In the genomic region with DNA sequence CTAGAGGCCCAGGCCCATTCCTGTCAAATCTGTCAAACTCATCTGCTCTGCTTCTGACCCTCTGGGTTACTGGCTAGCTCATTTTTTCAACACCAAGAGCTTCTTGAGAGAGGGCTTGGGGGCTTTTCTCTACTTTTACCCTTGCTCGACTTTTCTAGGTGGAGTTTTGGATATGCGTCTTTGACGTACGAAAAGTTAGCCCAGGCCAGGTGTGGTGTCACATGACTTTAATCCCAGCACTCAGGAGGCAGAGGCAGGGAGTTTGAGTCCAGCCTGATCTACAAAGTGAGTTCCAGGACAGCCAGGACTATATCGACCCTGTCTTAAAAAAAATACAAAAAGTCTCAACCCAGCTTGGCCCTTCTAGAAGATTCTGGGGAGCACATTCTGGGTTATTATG, we compare ENCODE assay signal across 15 mouse cellular contexts. TPM values are rescaled to one million over a fixed set of nuclear protein-coding genes. Genes with fewer than 3 reads are reported as not detected.
DNase-seq lines count a peak whose midpoint lies in the region; ATAC-seq and TF ChIP-seq lines count a peak whose summit lies in the region.
"Had no signal": no experiment of that assay in that cellular context is flagged by ENCODE, and none has a peak within 500 bp of the region (broad histone marks: within the 10 kb centered on the region; RNA-seq: fewer than 3 reads in every experiment).

No protein-coding gene starts in this region.

- no peak overlapping the region for H3K4me3 ChIP-seq in forebrain, embryonic 11.5 days (ENCODE audit: low read depth, low read length)
- H3K4me3 ChIP-seq in forebrain, embryonic 12.5 days (replicated peaks) = no peak overlapping the region
- H3K4me3 ChIP-seq in lung, embryonic 14.5 days (ENCODE audit: low read depth, low read length) = no peak overlapping the region
- H3K4me3 ChIP-seq in bone marrow, adult 2 months (replicated peaks; ENCODE audit: control insufficient read depth, low read depth, low read length) = no peak overlapping the region
- peak overlapping the region; percentile 54 for H3K4me3 ChIP-seq in liver, embryonic 15.5 days (replicated peaks)
- H3K4me3 ChIP-seq: limb, embryonic 15.5 days; neural tube, embryonic 12.5 days had no signal

- H3K4me1 ChIP-seq in forebrain, embryonic 11.5 days (replicated peaks; ENCODE audit: control insufficient read depth, insufficient read depth, low read length) = peaks cover 2% of the 10 kb centered on the region; the same call in 1 of the 2 replicates
- peaks cover 16% of the 10 kb centered on the region for H3K4me1 ChIP-seq in forebrain, embryonic 12.5 days
- peaks cover 26% of the 10 kb centered on the region for H3K4me1 ChIP-seq in lung, embryonic 14.5 days (ENCODE audit: insufficient read depth)
- H3K4me1 ChIP-seq in bone marrow, adult 2 months (ENCODE audit: control insufficient read depth, insufficient read depth, low read length) = peaks cover 9% of the 10 kb centered on the region
- H3K4me1 ChIP-seq in liver, embryonic 15.5 days (replicated peaks) = peaks cover 77% of the 10 kb centered on the region
- H3K4me1 ChIP-seq: neural tube, embryonic 12.5 days had no signal

- no peak for TF ChIP-seq CTCF in lung, embryonic 14.5 days (IDR thresholded peaks at IDR 0.05; ENCODE audit: low read depth)
- TF ChIP-seq CTCF in bone marrow, adult 2 months (IDR thresholded peaks at IDR 0.05; ENCODE audit: control insufficient read depth, insufficient read depth, low read length) = no peak

- no peak for ATAC-seq in forebrain, embryonic 11.5 days (replicated peaks; ENCODE audit: low FRiP score)
- no peak for ATAC-seq in forebrain, embryonic 12.5 days (ENCODE audit: low FRiP score)
- ATAC-seq in lung, embryonic 14.5 days (ENCODE audit: insufficient read depth) = no peak
- ATAC-seq in liver, embryonic 15.5 days (ENCODE audit: insufficient read depth) = no peak

- H3K27ac ChIP-seq in forebrain, embryonic 11.5 days (ENCODE audit: low read depth, low read length) = 0 out of 2 replicates have a peak overlapping the region, but pooled peaks have one; percentile 43
- H3K27ac ChIP-seq in forebrain, embryonic 12.5 days = no peak overlapping the region
- peak overlapping the region; percentile 90 for H3K27ac ChIP-seq in lung, embryonic 14.5 days (ENCODE audit: low read depth)
- peak overlapping the region; percentile 93 for H3K27ac ChIP-seq in bone marrow, adult 2 months (ENCODE audit: control insufficient read depth, insufficient read depth, low read depth, low read length, poor library complexity)
- peak overlapping the region; percentile 97 for H3K27ac ChIP-seq in liver, embryonic 15.5 days (replicated peaks)
- H3K27ac ChIP-seq: limb, embryonic 15.5 days; neural tube, embryonic 12.5 days had no signal

- no peaks in the 10 kb centered on the region for H3K9me3 ChIP-seq in forebrain, embryonic 11.5 days (ENCODE audit: control insufficient read depth, low read length)
- no peaks in the 10 kb centered on the region for H3K9me3 ChIP-seq in forebrain, embryonic 12.5 days
- no peaks in the 10 kb centered on the region for H3K9me3 ChIP-seq in lung, embryonic 14.5 days (ENCODE audit: low read depth, low read length)
- no peaks in the 10 kb centered on the region for H3K9me3 ChIP-seq in liver, embryonic 15.5 days (replicated peaks)
- H3K9me3 ChIP-seq: limb, embryonic 15.5 days; neural tube, embryonic 12.5 days had no signal

- no peaks in the 10 kb centered on the region for H3K27me3 ChIP-seq in forebrain, embryonic 11.5 days (ENCODE audit: control insufficient read depth, insufficient read depth, low read length)
- H3K27me3 ChIP-seq in forebrain, embryonic 12.5 days = no peaks in the 10 kb centered on the region
- no peaks in the 10 kb centered on the region for H3K27me3 ChIP-seq in lung, embryonic 14.5 days (ENCODE audit: insufficient read depth, low read length)
- no peaks in the 10 kb centered on the region; the same call in 1 of the 2 replicates for H3K27me3 ChIP-seq in liver, embryonic 15.5 days
- H3K27me3 ChIP-seq: limb, embryonic 15.5 days had no signal

- 89% methylated on average over 5 of the region's 5 CpGs for WGBS in forebrain, embryonic 11.5 days
- WGBS in forebrain, embryonic 12.5 days = 86% methylated on average over 5 of the region's 5 CpGs
- WGBS in lung, embryonic 14.5 days = 69% methylated on average over 5 of the region's 5 CpGs
- WGBS in bone marrow, adult 2 months = 84% methylated on average over 5 of the region's 5 CpGs
- 38% methylated on average over 5 of the region's 5 CpGs for WGBS in liver, embryonic 15.5 days (ENCODE audit: insufficient replicate concordance)

- TF ChIP-seq POLR2A in bone marrow, adult 2 months (IDR thresholded peaks at IDR 0.05; ENCODE audit: borderline replicate concordance, control insufficient read depth, low read depth, low read length) = no peak

- DNase-seq in forebrain, embryonic 11.5 days (ENCODE audit: low spot score) = no peak
- DNase-seq in lung, embryonic 14.5 days = no peak
- no peak for DNase-seq in lung, postnatal 4 days
- DNase-seq in frontal cortex, postnatal 36 days (ENCODE audit: low spot score in 2 of 2) = no peak
- no peak for DNase-seq in spleen, adult 18-20 months
- DNase-seq: gastrocnemius, postnatal 25 days; right cerebral cortex, postnatal 25 days had no signal

- no peak overlapping the region for H3K4me2 ChIP-seq in forebrain, embryonic 11.5 days (ENCODE audit: low read depth, low read length, severe bottlenecking)
- no peak overlapping the region for H3K4me2 ChIP-seq in forebrain, embryonic 12.5 days
- peak overlapping the region; percentile 32; the same call in 1 of the 2 replicates for H3K4me2 ChIP-seq in lung, embryonic 14.5 days
- H3K4me2 ChIP-seq in liver, embryonic 15.5 days = peak overlapping the region; percentile 87
- H3K4me2 ChIP-seq: limb, embryonic 15.5 days; neural tube, embryonic 12.5 days had no signal

- H3K9ac ChIP-seq in forebrain, embryonic 11.5 days (ENCODE audit: low read length) = no peak overlapping the region
- H3K9ac ChIP-seq in forebrain, embryonic 12.5 days = no peak overlapping the region
- H3K9ac ChIP-seq in lung, embryonic 14.5 days = no peak overlapping the region; the same call in 1 of the 2 replicates
- peak overlapping the region; percentile 82 for H3K9ac ChIP-seq in liver, embryonic 15.5 days
- H3K9ac ChIP-seq: limb, embryonic 15.5 days; neural tube, embryonic 12.5 days had no signal

- no peaks in the 10 kb centered on the region for H3K36me3 ChIP-seq in forebrain, embryonic 11.5 days (ENCODE audit: control insufficient read depth, insufficient read depth, low read length)
- no peaks in the 10 kb centered on the region for H3K36me3 ChIP-seq in forebrain, embryonic 12.5 days (replicated peaks)
- no peaks in the 10 kb centered on the region for H3K36me3 ChIP-seq in lung, embryonic 14.5 days (ENCODE audit: insufficient read depth)
- no peaks in the 10 kb centered on the region for H3K36me3 ChIP-seq in liver, embryonic 15.5 days (replicated peaks)
- H3K36me3 ChIP-seq: limb, embryonic 15.5 days; neural tube, embryonic 12.5 days had no signal

RNA-seq across cellular contexts. Expression of gene Zdhhc19, which starts 12.0 kb away (rescaled TPM):
- polyA plus RNA-seq in forebrain, embryonic 11.5 days (2014; fragmentation: Nextera tagmentation; extraction: Ambion mirVana) = not detected in 2 replicates
- not detected in 2 replicates for polyA plus RNA-seq in forebrain, embryonic 12.5 days (2016; fragmentation: Nextera tagmentation; extraction: Ambion mirVana)
- polyA plus RNA-seq in lung, embryonic 14.5 days (2014; fragmentation: Nextera tagmentation; extraction: Ambion mirVana) = not detected in 2 replicates
- polyA plus RNA-seq in bone marrow, adult 2 months (2011; ENCODE audit: insufficient read depth, insufficient read length, low replicate concordance, missing spikeins) = not detected in 2 replicates
- not detected in 2 replicates for polyA plus RNA-seq in liver, embryonic 15.5 days (2015; fragmentation: Nextera tagmentation; extraction: Ambion mirVana)
- polyA plus RNA-seq: adrenal gland, adult 2 months; cerebellum, adult 2 months; cortical plate, adult 2 months; limb, embryonic 15.5 days; neural tube, embryonic 12.5 days had no signal

RNA-seq across cellular contexts. Expression of gene Slc51a, which starts 20.4 kb away (rescaled TPM):
- 0.23 and 0.29 TPM in 2 replicates for polyA plus RNA-seq in forebrain, embryonic 11.5 days (2014; fragmentation: Nextera tagmentation; extraction: Ambion mirVana)
- 0.27 and 0.40 TPM in 2 replicates for polyA plus RNA-seq in forebrain, embryonic 12.5 days (2016; fragmentation: Nextera tagmentation; extraction: Ambion mirVana)
- polyA plus RNA-seq in lung, embryonic 14.5 days (2014; fragmentation: Nextera tagmentation; extraction: Ambion mirVana) = 0.24 and 0.60 TPM in 2 replicates
- polyA plus RNA-seq in bone marrow, adult 2 months (2011; ENCODE audit: insufficient read depth, insufficient read length, low replicate concordance, missing spikeins) = not detected in 2 replicates
- 0.37 and 0.56 TPM in 2 replicates for polyA plus RNA-seq in liver, embryonic 15.5 days (2015; fragmentation: Nextera tagmentation; extraction: Ambion mirVana)

Comparison
In these comparisons a context has a peak if more than half of its experiments do, and no peak if none do; other contexts are left out.
1. H3K4me2 ChIP-seq: peak in lung, embryonic 14.5 days (single experiment) and liver, embryonic 15.5 days (single experiment); none in forebrain, embryonic 11.5 days (single experiment) and forebrain, embryonic 12.5 days (single experiment).